8 mouse cellular contexts compared by ENCODE assay signal in genomic region chr14:62492196-62492850, GRCm38 (mm10). TPM values are rescaled to one million over a fixed set of nuclear protein-coding genes. Genes with fewer than 3 reads are reported as not detected.
A peak's percentile ranks its signal among the peaks of the same experiment; 100 is the strongest.
DNase-seq lines count a peak whose midpoint lies in the region; ATAC-seq and TF ChIP-seq lines count a peak whose summit lies in the region.

No protein-coding gene starts in this region.

- no peaks in the 10 kb centered on the region for H3K27me3 ChIP-seq in limb, embryonic 12.5 days
- H3K27me3 ChIP-seq in neural tube, embryonic 13.5 days: no peaks in the 10 kb centered on the region
- no peaks in the 10 kb centered on the region for H3K27me3 ChIP-seq in thymus, adult 2 months (ENCODE audit: control insufficient read depth, insufficient read depth, low read length)

- H3K4me2 ChIP-seq in limb, embryonic 12.5 days: no peak overlapping the region
- peak overlapping the region; percentile 9; the same call in 1 of the 2 replicates for H3K4me2 ChIP-seq in neural tube, embryonic 13.5 days

- H3K4me3 ChIP-seq in limb, embryonic 12.5 days (replicated peaks): no peak overlapping the region
- H3K4me3 ChIP-seq in neural tube, embryonic 13.5 days: no peak overlapping the region
- no peak overlapping the region for H3K4me3 ChIP-seq in thymus, adult 2 months (ENCODE audit: control insufficient read depth, insufficient read depth, low read length)

- WGBS in limb, embryonic 12.5 days: 37% methylated on average over 16 of the region's 16 CpGs
- 39% methylated on average over 16 of the region's 16 CpGs for WGBS in neural tube, embryonic 13.5 days
- 30% methylated on average over 16 of the region's 16 CpGs for WGBS in thymus, adult 2 months

- TF ChIP-seq CTCF in thymus, adult 2 months (IDR thresholded peaks at IDR 0.05; ENCODE audit: borderline replicate concordance, control insufficient read depth, extremely low read depth, insufficient read depth, low read length, poor library complexity): no peak

- TF ChIP-seq POLR2A in thymus, adult 2 months (IDR thresholded peaks at IDR 0.05; ENCODE audit: control insufficient read depth, extremely low read depth, insufficient read depth, low read length, poor library complexity): no peak

- no peaks in the 10 kb centered on the region for H3K9me3 ChIP-seq in limb, embryonic 12.5 days
- no peaks in the 10 kb centered on the region for H3K9me3 ChIP-seq in neural tube, embryonic 13.5 days

- H3K4me1 ChIP-seq in limb, embryonic 12.5 days (replicated peaks): 0 out of 2 replicates have a peak, but pooled peaks cover 3% of the 10 kb centered on the region
- peaks cover 10% of the 10 kb centered on the region for H3K4me1 ChIP-seq in neural tube, embryonic 13.5 days (replicated peaks)
- H3K4me1 ChIP-seq in thymus, adult 2 months (replicated peaks; ENCODE audit: control insufficient read depth, insufficient read depth, low read length): no peaks in the 10 kb centered on the region

- peak; percentile 85 for ATAC-seq in granulocyte monocyte progenitor cell, adult 5-6 weeks (replicated peaks; ENCODE audit: poor library complexity, severe bottlenecking)
- 0 out of 2 replicates have a peak, but pooled peaks have one; percentile 20 for ATAC-seq in limb, embryonic 12.5 days (ENCODE audit: insufficient number of reproducible peaks, insufficient read depth, low FRiP score, low TSS enrichment, low read depth)
- ATAC-seq in neural tube, embryonic 13.5 days (ENCODE audit: low read depth): peak; percentile 84

- no peak overlapping the region for H3K27ac ChIP-seq in limb, embryonic 12.5 days
- H3K27ac ChIP-seq in neural tube, embryonic 13.5 days (replicated peaks): no peak overlapping the region
- no peak overlapping the region for H3K27ac ChIP-seq in thymus, adult 2 months (ENCODE audit: control insufficient read depth, insufficient read depth, low read length)

- no peak overlapping the region for H3K9ac ChIP-seq in limb, embryonic 12.5 days (replicated peaks)
- H3K9ac ChIP-seq in neural tube, embryonic 13.5 days: no peak overlapping the region

- no peaks in the 10 kb centered on the region for H3K36me3 ChIP-seq in limb, embryonic 12.5 days
- no peaks in the 10 kb centered on the region for H3K36me3 ChIP-seq in neural tube, embryonic 13.5 days
- H3K36me3 ChIP-seq in thymus, adult 2 months (ENCODE audit: control insufficient read depth, insufficient read depth, low read length): no peaks in the 10 kb centered on the region

- peak; percentile 60 for DNase-seq in 3134 (ENCODE audit: extremely low read depth, insufficient read length, low spot score)
- peak; percentile 45 to 54 for DNase-seq in adrenal gland, adult 18-20 months (ENCODE audit: low spot score in 2 of 2)
- DNase-seq in embryo, embryonic 9.5 days (ENCODE audit: extremely low spot score): peak; percentile 74
- DNase-seq in kidney, adult 9 months: peak; percentile 86
- DNase-seq in thymus, adult 2 months: peak; percentile 28

RNA-seq across cellular contexts. Expression of gene Gucy1b2, which starts 36.2 kb away (rescaled TPM):
- 1 to 10 TPM in 1 of 2 experiments, under 1 TPM in 1; 0.54 to 1.6 TPM for total RNA-seq in adrenal gland, adult 18-20 months (2021)
- total RNA-seq in granulocyte monocyte progenitor cell, adult 5-6 weeks (2014; fragmentation: Nextera tagmentation): not detected in 2 replicates
- not detected in 2 replicates for total RNA-seq in granulocyte monocyte progenitor cell, adult 5-6 weeks (2017)
- polyA plus RNA-seq in limb, embryonic 12.5 days (2016; fragmentation: Nextera tagmentation; extraction: Ambion mirVana): 0.10 and 0.15 TPM in 2 replicates
- 0.25 and 0.32 TPM in 2 replicates for polyA plus RNA-seq in neural tube, embryonic 13.5 days (2015; fragmentation: Nextera tagmentation; extraction: Ambion mirVana)
- 0.08 and 0.09 TPM in 2 replicates for polyA plus RNA-seq in thymus, adult 2 months (2012; rRNA removed)

Comparison
In these comparisons a context has a peak if more than half of its experiments do, and no peak if none do; other contexts are left out.
1. DNase-seq: peak in every context shown above with its lines; median percentile 86 in kidney, adult 9 months; 74 in embryo, embryonic 9.5 days; 60 in 3134; 50 in adrenal gland, adult 18-20 months; 28 in thymus, adult 2 months.
2. ATAC-seq: peak in every context shown above with its lines; median percentile 85 in granulocyte monocyte progenitor cell, adult 5-6 weeks; 84 in neural tube, embryonic 13.5 days; 20 in limb, embryonic 12.5 days.